Mouse (Mus musculus): ENCODE results near the gene Trcg1. TPM values are rescaled to one million over a fixed set of nuclear protein-coding genes. Genes with fewer than 3 reads are reported as not detected.

Trcg1 gene
- polyA plus RNA-seq, 1 experiment from 2014 or later, result not detected

DNA sequence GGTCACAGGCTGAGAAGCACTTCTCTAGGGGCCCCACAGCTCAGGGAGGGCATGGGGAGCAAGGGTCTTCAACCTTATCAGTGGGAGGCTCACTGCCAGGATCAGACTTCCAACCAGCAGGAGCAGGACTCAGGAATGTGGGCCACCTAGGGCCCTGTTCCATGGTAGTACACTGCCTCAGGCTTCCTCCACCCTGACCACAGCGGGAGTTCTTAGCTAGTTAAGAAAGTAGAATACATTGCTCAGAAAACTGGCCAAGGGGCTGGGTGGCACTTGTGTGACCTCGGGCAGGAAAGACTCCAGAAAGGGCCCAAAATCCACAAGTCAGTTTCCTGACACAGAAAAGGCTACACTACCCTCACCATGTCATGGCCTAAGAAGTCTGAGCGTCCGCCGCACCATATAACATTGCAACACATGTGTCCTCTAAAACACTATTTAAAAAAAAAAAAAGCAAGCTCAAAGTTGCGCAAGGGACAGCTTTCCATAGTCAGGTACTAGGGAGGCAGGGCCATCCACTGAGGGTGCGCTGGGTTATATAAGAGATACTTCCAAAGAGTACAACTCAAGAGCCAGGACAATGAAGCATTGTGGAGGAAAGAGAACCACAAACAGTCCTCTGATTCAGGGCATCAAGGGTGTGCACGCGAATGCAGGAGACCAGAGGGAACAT is 18.6 kb downstream of the Trcg1 start:
- H3K36me3 ChIP-seq (ENCODE audit: control insufficient read depth, insufficient read depth, low read length), result no peaks in the 10 kb centered on the region

DNA sequence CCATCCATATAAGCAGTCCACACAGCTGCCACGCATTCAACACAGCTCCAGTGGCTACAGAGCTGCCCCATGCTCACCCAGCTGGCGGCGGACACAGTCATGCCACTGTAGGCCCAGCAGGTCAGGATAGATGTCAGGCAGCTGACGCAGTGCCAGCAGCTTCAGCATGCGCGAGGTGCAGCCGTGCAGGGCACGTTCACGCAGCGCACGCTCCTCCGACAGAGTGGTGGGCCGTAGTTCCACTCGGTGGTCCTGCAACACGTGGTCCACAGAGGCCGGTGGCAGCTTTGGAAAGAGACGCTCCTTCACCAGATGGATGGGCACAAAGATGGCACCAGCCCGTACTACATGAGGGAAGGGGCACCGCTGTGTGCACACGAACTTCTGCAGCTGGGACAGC is 20.0 kb downstream of the Trcg1 start:
- 97% methylated on average over 20 of the region's 20 CpGs for WGBS

More for the DNA sequence above, 18.6 kb downstream of the Trcg1 start:
- no peak overlapping the region for H3K4me3 ChIP-seq (ENCODE audit: low read depth, low read length)
- H3K27ac ChIP-seq (ENCODE audit: low read depth, low read length), result no peak overlapping the region
- H3K9ac ChIP-seq (ENCODE audit: low read depth, low read length), result no peak overlapping the region
- WGBS, result 85% methylated on average over 9 of the region's 9 CpGs
- H3K9me3 ChIP-seq (ENCODE audit: control insufficient read depth, low read length), result no peaks in the 10 kb centered on the region
- H3K4me1 ChIP-seq (replicated peaks; ENCODE audit: control insufficient read depth, insufficient read depth, low read length), result no peaks in the 10 kb centered on the region
- no peak for ATAC-seq (ENCODE audit: low FRiP score)
- H3K27me3 ChIP-seq (ENCODE audit: control insufficient read depth, insufficient read depth, low read length), result no peaks in the 10 kb centered on the region
- DNase-seq (ENCODE audit: low spot score), result no peak
- H3K4me2 ChIP-seq (replicated peaks; ENCODE audit: low read depth, low read length), result no peak overlapping the region

DNA sequence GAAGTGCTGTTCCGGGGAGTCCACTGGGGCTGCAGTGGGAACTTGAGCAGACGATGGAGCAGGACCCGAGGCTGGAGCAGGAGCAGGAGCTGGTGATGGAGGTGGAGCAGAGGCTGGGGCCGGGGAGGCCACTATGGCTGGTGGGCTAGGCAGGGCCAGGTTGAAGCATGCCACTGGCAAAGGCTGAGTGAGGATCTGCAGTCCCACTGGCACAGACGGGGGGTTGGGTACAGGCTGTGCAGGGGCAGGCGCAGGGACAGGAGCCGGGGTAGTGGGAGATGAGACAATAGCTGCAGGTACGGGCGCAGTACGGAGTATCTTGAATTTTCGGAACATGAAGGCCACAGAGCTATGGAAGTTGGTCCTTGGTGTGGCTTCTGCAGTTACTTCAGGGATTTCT is 20.5 kb downstream of the Trcg1 start:
- no peak overlapping the region for H3K27ac ChIP-seq (ENCODE audit: low read depth, low read length)
- H3K36me3 ChIP-seq (ENCODE audit: control insufficient read depth, insufficient read depth, low read length), result no peaks in the 10 kb centered on the region
- DNase-seq (ENCODE audit: low spot score) (no peak), ATAC-seq (ENCODE audit: low FRiP score) (no peak)
- H3K27me3 ChIP-seq (ENCODE audit: control insufficient read depth, insufficient read depth, low read length), result peaks cover 4% of the 10 kb centered on the region; the same call in 1 of the 2 replicates
- H3K4me2 ChIP-seq (replicated peaks; ENCODE audit: low read depth, low read length), result no peak overlapping the region
- WGBS, result 98% methylated on average over 11 of the region's 11 CpGs
- H3K4me3 ChIP-seq (ENCODE audit: low read depth, low read length), result no peak overlapping the region
- peaks cover 3% of the 10 kb centered on the region; the same call in 1 of the 2 replicates for H3K4me1 ChIP-seq (replicated peaks; ENCODE audit: control insufficient read depth, insufficient read depth, low read length)
- no peaks in the 10 kb centered on the region for H3K9me3 ChIP-seq (ENCODE audit: control insufficient read depth, low read length)
- H3K9ac ChIP-seq (ENCODE audit: low read depth, low read length), result no peak overlapping the region

More for the DNA sequence above, 20.0 kb downstream of the Trcg1 start:
- Histone ChIP-seq H3K27me3 (ENCODE audit: control insufficient read depth, insufficient read depth, low read length) (peaks cover 4% of the 10 kb centered on the region; the same call in 1 of the 2 replicates), H3K9me3 (ENCODE audit: control insufficient read depth, low read length) (no peaks in the 10 kb centered on the region), H3K4me3 (ENCODE audit: low read depth, low read length) (no peak overlapping the region), H3K4me2 (replicated peaks; ENCODE audit: low read depth, low read length) (no peak overlapping the region), H3K36me3 (ENCODE audit: control insufficient read depth, insufficient read depth, low read length) (no peaks in the 10 kb centered on the region), H3K9ac (ENCODE audit: low read depth, low read length) (no peak overlapping the region), H3K27ac (ENCODE audit: low read depth, low read length) (no peak overlapping the region), H3K4me1 (replicated peaks; ENCODE audit: control insufficient read depth, insufficient read depth, low read length) (peaks cover 3% of the 10 kb centered on the region; the same call in 1 of the 2 replicates)
- DNase-seq (ENCODE audit: low spot score) (no peak), ATAC-seq (ENCODE audit: low FRiP score) (no peak)

DNA sequence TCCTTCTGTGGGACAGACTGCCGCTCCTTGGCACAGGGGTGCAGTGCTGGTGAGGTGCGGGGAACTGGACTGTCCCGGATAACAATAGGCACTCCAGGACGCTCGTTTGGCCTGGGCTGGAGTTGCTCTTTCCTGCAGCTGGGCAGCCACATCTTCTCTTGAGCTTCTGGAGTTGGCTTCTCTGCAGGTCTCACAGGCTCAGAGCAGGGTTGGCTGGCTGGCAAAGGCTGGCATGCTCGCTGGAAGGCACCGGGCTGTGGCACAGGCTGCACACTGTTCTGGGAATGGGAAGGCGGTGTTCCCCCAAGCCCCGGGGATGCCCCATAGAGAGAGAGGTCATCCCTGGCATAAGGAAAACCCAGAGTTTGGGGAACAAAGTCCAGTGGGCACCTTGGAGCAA is 21.3 kb downstream of the Trcg1 start:
- Histone ChIP-seq H3K36me3 (ENCODE audit: control insufficient read depth, insufficient read depth, low read length) (no peaks in the 10 kb centered on the region), H3K27ac (ENCODE audit: low read depth, low read length) (no peak overlapping the region), H3K4me2 (replicated peaks; ENCODE audit: low read depth, low read length) (no peak overlapping the region), H3K4me1 (replicated peaks; ENCODE audit: control insufficient read depth, insufficient read depth, low read length) (peaks cover 3% of the 10 kb centered on the region; the same call in 1 of the 2 replicates), H3K9ac (ENCODE audit: low read depth, low read length) (no peak overlapping the region), H3K4me3 (ENCODE audit: low read depth, low read length) (no peak overlapping the region), H3K27me3 (ENCODE audit: control insufficient read depth, insufficient read depth, low read length) (peaks cover 4% of the 10 kb centered on the region; the same call in 1 of the 2 replicates), H3K9me3 (ENCODE audit: control insufficient read depth, low read length) (no peaks in the 10 kb centered on the region)
- 90% methylated on average over 9 of the region's 9 CpGs for WGBS
- DNase-seq (ENCODE audit: low spot score), result no peak
- ATAC-seq (ENCODE audit: low FRiP score), result no peak

DNA sequence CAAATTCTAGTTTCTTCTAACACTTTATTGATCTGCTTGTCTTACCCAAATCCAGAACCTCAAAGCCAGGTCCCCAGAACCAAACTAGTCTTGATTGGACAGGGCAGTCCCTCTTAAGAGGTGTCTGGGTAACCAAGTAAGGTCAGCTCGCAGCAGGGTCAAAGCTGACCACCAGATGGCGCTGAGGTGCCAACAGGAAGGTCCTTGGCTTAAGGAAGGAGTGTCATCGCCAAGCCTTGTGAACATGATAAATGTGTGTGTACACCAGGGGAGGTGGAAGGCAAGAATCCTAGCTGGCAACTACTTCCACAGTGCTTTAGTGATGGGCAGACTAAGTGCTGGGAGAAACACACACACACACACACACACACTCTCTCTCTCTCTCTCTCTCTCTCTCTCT is 23.4 kb downstream of the Trcg1 start:
- Histone ChIP-seq H3K4me1 (replicated peaks; ENCODE audit: control insufficient read depth, insufficient read depth, low read length) (peaks cover 3% of the 10 kb centered on the region; the same call in 1 of the 2 replicates), H3K9me3 (ENCODE audit: control insufficient read depth, low read length) (no peaks in the 10 kb centered on the region), H3K4me2 (replicated peaks; ENCODE audit: low read depth, low read length) (no peak overlapping the region), H3K9ac (ENCODE audit: low read depth, low read length) (no peak overlapping the region), H3K4me3 (ENCODE audit: low read depth, low read length) (no peak overlapping the region), H3K27ac (ENCODE audit: low read depth, low read length) (no peak overlapping the region), H3K36me3 (ENCODE audit: control insufficient read depth, insufficient read depth, low read length) (no peaks in the 10 kb centered on the region), H3K27me3 (ENCODE audit: control insufficient read depth, insufficient read depth, low read length) (peaks cover 6% of the 10 kb centered on the region)
- WGBS, result 7% methylated on average over 3 of the region's 3 CpGs
- DNase-seq (ENCODE audit: low spot score) (peak; percentile 95), ATAC-seq (ENCODE audit: low FRiP score) (no peak)

DNA sequence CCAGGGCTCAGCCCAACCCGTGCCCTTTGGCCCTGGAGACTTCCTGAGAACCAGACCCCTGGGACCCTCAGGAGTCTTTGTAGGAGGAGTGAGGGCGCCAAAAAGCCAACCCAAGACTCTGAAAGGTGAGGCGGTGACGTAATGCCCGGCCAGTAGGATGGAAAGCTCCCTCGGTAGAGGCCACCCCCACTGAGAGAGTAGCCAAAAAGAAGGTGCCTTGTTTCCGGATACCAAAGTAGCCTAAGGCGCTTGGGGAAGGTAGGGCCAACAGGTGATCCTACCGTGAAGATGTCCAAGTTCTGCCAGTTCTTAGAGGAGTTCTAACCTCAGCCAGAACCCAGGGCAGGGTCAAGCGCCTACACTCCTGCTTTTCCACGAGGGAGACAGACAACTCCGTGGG is 24.6 kb downstream of the Trcg1 start:
- H3K27me3 ChIP-seq (ENCODE audit: control insufficient read depth, insufficient read depth, low read length), result peaks cover 6% of the 10 kb centered on the region
- no peaks in the 10 kb centered on the region for H3K9me3 ChIP-seq (ENCODE audit: control insufficient read depth, low read length)
- H3K36me3 ChIP-seq (ENCODE audit: control insufficient read depth, insufficient read depth, low read length), result no peaks in the 10 kb centered on the region
- DNase-seq (ENCODE audit: low spot score) (no peak), ATAC-seq (ENCODE audit: low FRiP score) (no peak)
- no peak overlapping the region for H3K27ac ChIP-seq (ENCODE audit: low read depth, low read length)
- peak overlapping the region; percentile 57 for H3K4me3 ChIP-seq (ENCODE audit: low read depth, low read length)
- peak overlapping the region; percentile 70 for H3K4me2 ChIP-seq (replicated peaks; ENCODE audit: low read depth, low read length)
- H3K9ac ChIP-seq (ENCODE audit: low read depth, low read length), result no peak overlapping the region; the same call in 1 of the 2 replicates
- peaks cover 3% of the 10 kb centered on the region; the same call in 1 of the 2 replicates for H3K4me1 ChIP-seq (replicated peaks; ENCODE audit: control insufficient read depth, insufficient read depth, low read length)
- WGBS, result 21% methylated on average over 12 of the region's 12 CpGs

DNA sequence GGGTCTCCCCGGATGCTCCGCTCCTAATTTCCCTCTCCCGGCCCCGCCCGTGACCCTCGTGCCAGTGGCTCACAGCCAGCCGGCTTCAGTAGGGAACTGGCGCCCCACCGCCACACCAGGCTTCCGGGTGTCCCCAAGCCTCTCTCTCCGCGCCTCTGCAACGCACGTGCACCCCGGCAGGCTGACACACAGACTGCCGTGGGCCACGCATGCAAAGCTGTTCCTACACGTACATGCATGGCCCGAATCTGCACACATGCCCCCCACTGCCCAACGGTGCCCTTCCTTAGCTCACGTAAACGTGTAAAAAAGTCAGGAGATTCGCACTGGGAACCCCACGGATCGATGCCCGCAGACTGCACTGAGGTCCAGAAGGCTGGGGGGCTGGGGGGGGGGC is 25.2 kb downstream of the Trcg1 start:
- Histone ChIP-seq H3K27ac (ENCODE audit: low read depth, low read length) (no peak overlapping the region), H3K4me1 (replicated peaks; ENCODE audit: control insufficient read depth, insufficient read depth, low read length) (peaks cover 3% of the 10 kb centered on the region; the same call in 1 of the 2 replicates), H3K27me3 (ENCODE audit: control insufficient read depth, insufficient read depth, low read length) (peaks cover 6% of the 10 kb centered on the region), H3K4me2 (replicated peaks; ENCODE audit: low read depth, low read length) (peak overlapping the region; percentile 70), H3K36me3 (ENCODE audit: control insufficient read depth, insufficient read depth, low read length) (no peaks in the 10 kb centered on the region), H3K9ac (ENCODE audit: low read depth, low read length) (peak overlapping the region; percentile 67), H3K4me3 (ENCODE audit: low read depth, low read length) (peak overlapping the region; percentile 57), H3K9me3 (ENCODE audit: control insufficient read depth, low read length) (no peaks in the 10 kb centered on the region)
- DNase-seq (ENCODE audit: low spot score) (peak; percentile 44), ATAC-seq (ENCODE audit: low FRiP score) (0 out of 2 replicates have a peak, but pooled peaks have one; percentile 6)
- under 1% methylated on average over 23 of the region's 26 CpGs for WGBS

DNA sequence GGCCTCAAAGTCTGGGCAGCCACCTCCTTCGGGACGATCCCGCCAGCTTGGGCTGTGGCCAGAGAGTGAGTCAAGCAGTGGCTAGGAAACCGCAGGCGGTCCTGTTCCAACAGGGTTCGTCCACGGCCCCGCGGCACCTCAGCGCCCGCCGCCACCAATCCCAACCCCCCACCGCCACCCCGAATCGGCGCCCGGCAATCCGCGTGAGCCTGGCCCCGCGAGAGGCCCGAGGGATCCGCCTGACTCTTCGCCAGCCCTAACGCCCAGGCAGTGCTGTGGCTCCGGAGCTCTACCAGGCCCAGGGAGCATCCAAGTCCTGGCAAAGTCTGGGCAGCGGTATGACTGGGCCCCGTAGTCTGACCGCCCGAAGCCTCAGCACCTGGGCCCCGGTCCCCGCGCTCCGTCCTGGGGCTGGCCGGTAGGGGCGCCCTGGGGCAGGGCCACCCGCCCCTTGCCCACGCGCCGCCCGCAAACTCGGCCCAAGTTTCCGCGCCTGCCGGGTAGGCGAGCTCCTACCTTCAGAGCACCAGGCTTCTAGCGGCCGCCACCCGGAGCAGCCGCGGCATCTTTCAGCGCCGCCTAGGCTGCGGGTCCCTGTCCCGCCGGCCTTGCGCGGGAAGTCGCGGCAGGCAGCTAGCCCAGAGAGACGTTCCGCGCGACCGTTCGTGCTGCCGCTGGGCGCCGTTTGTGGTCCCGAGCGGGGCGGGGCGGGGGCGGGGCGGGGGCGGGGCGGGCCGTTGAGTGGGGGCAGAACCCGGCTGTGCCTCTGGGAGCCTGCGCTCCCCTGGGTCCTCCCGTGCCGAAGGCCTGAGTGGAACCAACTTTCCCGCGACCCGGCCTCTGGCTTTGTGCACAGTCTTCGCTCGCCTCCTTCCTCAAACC is 25.8 kb downstream of the Trcg1 start, which contains the start of gene 1700017B05Rik:
TSS of gene 1700017B05Rik (minus strand) at position 700 of the 882 bp plus-strand sequence.
- peak within 1 kb of the TSS; percentile 67 for H3K9ac ChIP-seq (ENCODE audit: low read depth, low read length)
- peak; percentile 81 for DNase-seq (ENCODE audit: low spot score)
- peak within 1 kb of the TSS; percentile 57 for H3K4me3 ChIP-seq (ENCODE audit: low read depth, low read length)
- peaks cover 6% of the 10 kb centered on the region for H3K27me3 ChIP-seq (ENCODE audit: control insufficient read depth, insufficient read depth, low read length)
- H3K4me2 ChIP-seq (replicated peaks; ENCODE audit: low read depth, low read length), result peak within 1 kb of the TSS; percentile 70
- H3K4me1 ChIP-seq (replicated peaks; ENCODE audit: control insufficient read depth, insufficient read depth, low read length), result peaks cover 5% of the 10 kb centered on the region
- H3K36me3 ChIP-seq (ENCODE audit: control insufficient read depth, insufficient read depth, low read length), result no peaks in the 10 kb centered on the region
- under 1% methylated on average over 65 of the region's 87 CpGs for WGBS
- peak; percentile 79 for ATAC-seq (ENCODE audit: low FRiP score)
- H3K9me3 ChIP-seq (ENCODE audit: control insufficient read depth, low read length), result no peaks in the 10 kb centered on the region
- H3K27ac ChIP-seq (ENCODE audit: low read depth, low read length), result no peak within 1 kb of the TSS
